Mouse (Mus musculus) hindbrain, embryonic 12.5 days (tissue): ENCODE results near the gene Fchsd2. TPM values are rescaled to one million over a fixed set of nuclear protein-coding genes. Genes with fewer than 3 reads are reported as not detected.
"Not testable (repeated sequence)": the region's sequence is repeated elsewhere in the genome, so short reads cannot be mapped to it uniquely, and the experiment has no call there.

ENCODE experiments used
- ATAC-seq: fragments of 200-750 bp; cut with Nextera tagmentation; 2 replicates; pipeline ENCODE4 v1.8.0; 2017; ENCODE audit warnings: moderate TSS enrichment; ENCODE audit not compliant: low FRiP score
- H3K27ac ChIP-seq: fragments of 300-500 bp; sonication (generic); 2 replicates; pipeline ENCODE4 v1.5.1; 2016; ENCODE audit warnings: mild to moderate bottlenecking
- H3K27me3 ChIP-seq: fragments of 300-500 bp; sonication (generic); 2 replicates; pipeline ENCODE4 v1.6.1; 2016; ENCODE audit warnings: mild to moderate bottlenecking
- H3K36me3 ChIP-seq: fragments of 300-500 bp; sonication (generic); 2 replicates; pipeline ENCODE4 v1.6.1; 2016; ENCODE audit warnings: mild to moderate bottlenecking
- H3K4me1 ChIP-seq: fragments of 300-500 bp; sonication (generic); 2 replicates; pipeline ENCODE4 v1.6.1; 2016
- H3K4me2 ChIP-seq: fragments of 300-500 bp; sonication (generic); replicated peaks from 2 replicates; pipeline ENCODE4 v1.6.1; 2016; ENCODE audit warnings: mild to moderate bottlenecking
- H3K4me3 ChIP-seq: fragments of 300-500 bp; sonication (generic); 2 replicates; pipeline ENCODE4 v1.5.1; 2016; ENCODE audit warnings: mild to moderate bottlenecking
- H3K9ac ChIP-seq: fragments of 300-500 bp; sonication (generic); 2 replicates; pipeline ENCODE4 v1.6.1; 2016; ENCODE audit warnings: mild to moderate bottlenecking, moderate library complexity
- H3K9me3 ChIP-seq: fragments of 300-500 bp; sonication (generic); replicated peaks from 2 replicates; pipeline ENCODE4 v1.6.1; 2016; ENCODE audit warnings: mild to moderate bottlenecking
- WGBS: fragments of 180-500 bp; shearing (Covaris S2); methylation state at CpG from one replicate; pipeline ENCODE4 v1.1.7; 2016; 5-methylcytosine and 5-hydroxymethylcytosine counted together
- polyA plus RNA-seq: library from polyadenylated mRNA; unstranded; fragments of >200 nt; fragmentation: Nextera tagmentation; extraction: Ambion mirVana; gene quantifications from 2 replicates; pipeline ENCODE4 v1.2.1, GENCODE M21; 2016

Gene Fchsd2
- polyA plus RNA-seq, 1 experiment from 2014 or later, result 40.0 TPM

DNA sequence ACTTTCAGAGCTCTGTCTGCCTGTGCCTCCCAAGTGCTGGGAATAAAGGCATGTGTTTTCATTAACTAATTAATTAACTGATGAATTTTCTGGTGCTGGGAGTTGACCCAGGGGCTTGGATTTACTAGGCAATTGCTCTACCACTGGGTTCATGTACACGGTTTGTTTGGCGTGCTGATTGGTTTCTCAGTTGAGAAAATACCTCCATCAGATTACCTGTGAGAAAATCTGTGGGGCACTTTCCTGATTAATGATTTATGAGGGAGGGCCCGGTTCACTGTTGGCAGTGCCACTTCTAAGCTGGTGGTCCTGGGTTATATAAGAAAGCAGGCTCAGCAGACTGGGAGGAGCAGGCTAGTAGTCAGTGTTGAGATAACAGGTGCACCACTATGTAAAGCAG is 38.0 kb downstream of the Fchsd2 start:
- H3K27me3 ChIP-seq, result no peaks in the 10 kb centered on the region
- H3K36me3 ChIP-seq, result no peaks in the 10 kb centered on the region
- H3K9ac ChIP-seq, result no peak overlapping the region
- H3K9me3 ChIP-seq, result no peaks in the 10 kb centered on the region
- H3K4me2 ChIP-seq, result no peak overlapping the region
- no peak overlapping the region for H3K4me3 ChIP-seq
- no peak overlapping the region for H3K27ac ChIP-seq
- WGBS, result 77% methylated on average over 3 of the region's 3 CpGs
- H3K4me1 ChIP-seq, result no peaks in the 10 kb centered on the region
- no peak for ATAC-seq

- WGBS, result 80% methylated on average over 6 of the region's 6 CpGs
- Histone ChIP-seq H3K9me3 (no peaks in the 10 kb centered on the region), H3K4me3 (no peak overlapping the region), H3K4me2 (no peak overlapping the region), H3K4me1 (no peaks in the 10 kb centered on the region), H3K9ac (no peak overlapping the region), H3K27me3 (no peaks in the 10 kb centered on the region), H3K36me3 (no peaks in the 10 kb centered on the region), H3K27ac (no peak overlapping the region)
- ATAC-seq, result no peak
Measured at GRCm38 (mm10) chr7:101131281-101131680, 38.6 kb downstream of the Fchsd2 start.

DNA sequence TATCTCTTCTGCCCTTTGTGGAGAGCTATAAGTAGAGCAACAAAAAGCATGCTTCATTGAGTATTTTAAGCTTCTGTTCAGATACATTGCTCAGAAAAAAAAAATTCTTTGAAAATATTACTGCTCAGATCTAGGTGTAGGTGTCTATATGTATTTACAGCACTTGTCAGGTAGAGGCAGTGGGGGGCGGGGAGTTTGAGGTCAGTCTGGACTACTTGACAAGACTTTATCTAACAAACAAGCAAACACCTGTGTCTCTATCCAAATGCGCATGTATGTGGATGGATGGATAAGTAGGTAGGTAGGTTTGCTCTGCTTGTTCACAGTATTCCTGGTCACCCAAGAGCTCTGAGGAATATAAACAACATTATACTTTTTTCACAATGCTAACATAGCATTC is 40.9 kb downstream of the Fchsd2 start:
- H3K9me3 ChIP-seq, result no peaks in the 10 kb centered on the region
- 92% methylated on average over 2 of the region's 2 CpGs for WGBS
- no peaks in the 10 kb centered on the region for H3K36me3 ChIP-seq
- no peaks in the 10 kb centered on the region for H3K4me1 ChIP-seq
- H3K27me3 ChIP-seq, result no peaks in the 10 kb centered on the region
- no peak for ATAC-seq
- no peak overlapping the region for H3K4me2 ChIP-seq
- H3K9ac ChIP-seq, result no peak overlapping the region
- no peak overlapping the region for H3K4me3 ChIP-seq
- H3K27ac ChIP-seq, result no peak overlapping the region

DNA sequence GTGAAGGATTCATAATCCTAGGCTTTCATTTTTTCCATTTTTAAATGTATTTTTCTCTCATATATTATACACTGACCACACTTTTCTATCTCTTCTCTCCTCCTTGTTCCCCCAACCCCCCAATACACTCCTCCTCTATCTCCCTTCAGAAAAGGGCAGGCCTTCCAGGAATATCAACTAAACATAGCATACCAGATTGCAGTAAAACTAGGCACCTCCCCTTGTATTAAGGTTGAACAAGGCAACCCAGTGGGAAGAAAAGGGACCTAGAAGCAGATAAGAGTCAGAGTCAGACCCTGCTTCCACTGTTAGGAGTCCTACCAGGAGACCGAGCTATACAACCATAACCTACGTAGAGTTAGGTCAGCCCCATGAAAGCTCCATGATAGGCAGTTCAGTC is 41.5 kb downstream of the Fchsd2 start:
- Histone ChIP-seq H3K9ac (no peak overlapping the region), H3K27ac (no peak overlapping the region), H3K4me2 (no peak overlapping the region), H3K36me3 (no peaks in the 10 kb centered on the region), H3K27me3 (no peaks in the 10 kb centered on the region), H3K4me3 (no peak overlapping the region), H3K4me1 (no peaks in the 10 kb centered on the region), H3K9me3 (no peaks in the 10 kb centered on the region)
- WGBS, result 96% methylated on average over 2 of the region's 2 CpGs
- ATAC-seq, result no peak

- H3K4me1 ChIP-seq, result no peaks in the 10 kb centered on the region
- H3K27me3 ChIP-seq, result no peaks in the 10 kb centered on the region
- H3K27ac ChIP-seq, result no peak overlapping the region
- H3K4me2 ChIP-seq, result no peak overlapping the region
- no peak for ATAC-seq
- WGBS, result 75% methylated on average over 1 of the region's 1 CpGs
- H3K9me3 ChIP-seq, result no peaks in the 10 kb centered on the region
- H3K9ac ChIP-seq, result no peak overlapping the region
- no peak overlapping the region for H3K4me3 ChIP-seq
- H3K36me3 ChIP-seq, result peaks cover 3% of the 10 kb centered on the region
Measured at GRCm38 (mm10) chr7:101138819-101139218, 46.2 kb downstream of the Fchsd2 start.

DNA sequence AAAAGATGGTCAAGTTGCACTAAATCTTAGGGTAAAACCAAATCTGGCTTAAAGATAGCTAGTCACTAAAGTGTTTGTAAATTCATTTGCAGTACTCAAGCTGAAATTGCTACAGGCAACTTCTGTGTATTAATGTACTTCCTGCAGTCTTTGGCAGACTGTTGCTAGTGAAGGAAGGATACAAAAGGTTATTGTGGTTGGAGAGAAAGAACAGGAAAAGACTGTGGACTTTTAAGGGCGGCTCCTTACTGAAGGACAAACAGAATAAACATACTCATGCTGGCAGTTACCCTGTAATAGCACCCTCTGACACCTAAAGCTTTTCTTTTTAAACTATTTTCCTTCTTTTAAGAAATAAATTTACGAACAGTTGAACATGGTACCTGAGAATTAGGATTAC is 50.2 kb downstream of the Fchsd2 start:
- Histone ChIP-seq H3K4me2 (no peak overlapping the region), H3K4me3 (no peak overlapping the region), H3K36me3 (peaks cover 3% of the 10 kb centered on the region), H3K9me3 (no peaks in the 10 kb centered on the region), H3K9ac (no peak overlapping the region), H3K4me1 (no peaks in the 10 kb centered on the region), H3K27ac (no peak overlapping the region), H3K27me3 (no peaks in the 10 kb centered on the region)
- no peak for ATAC-seq
- WGBS, result 62% methylated on average over 2 of the region's 2 CpGs

- ATAC-seq, result no peak
- Histone ChIP-seq H3K27me3 (no peaks in the 10 kb centered on the region), H3K9me3 (no peaks in the 10 kb centered on the region), H3K4me1 (no peaks in the 10 kb centered on the region), H3K4me2 (no peak overlapping the region), H3K4me3 (no peak overlapping the region), H3K27ac (no peak overlapping the region), H3K9ac (no peak overlapping the region), H3K36me3 (peaks cover 3% of the 10 kb centered on the region)
- WGBS, result 88% methylated on average over 2 of the region's 2 CpGs
Measured at GRCm38 (mm10) chr7:101144222-101144621, 51.6 kb downstream of the Fchsd2 start.

DNA sequence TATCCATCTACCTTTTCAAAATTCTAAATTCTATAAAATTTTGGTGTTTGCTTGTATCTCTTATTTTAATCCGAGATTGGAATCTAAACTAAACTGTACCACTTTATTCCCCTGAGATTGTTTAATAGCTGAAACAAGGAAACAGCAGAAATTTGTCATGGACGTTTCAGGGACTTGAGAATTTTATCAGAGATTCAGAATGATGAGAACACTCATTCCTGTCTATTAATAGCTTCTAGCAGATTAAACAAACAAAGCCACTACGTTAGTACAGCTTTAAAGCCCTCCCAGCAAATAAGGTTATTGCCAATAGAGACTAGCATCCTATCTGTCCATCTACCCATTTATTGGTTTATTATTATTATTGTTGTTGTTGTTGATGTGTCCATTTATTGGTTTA is 56.4 kb downstream of the Fchsd2 start:
- Histone ChIP-seq H3K4me1 (no peaks in the 10 kb centered on the region), H3K4me2 (no peak overlapping the region), H3K9me3 (no peaks in the 10 kb centered on the region), H3K4me3 (no peak overlapping the region), H3K27ac (no peak overlapping the region), H3K36me3 (no peaks in the 10 kb centered on the region), H3K9ac (no peak overlapping the region), H3K27me3 (no peaks in the 10 kb centered on the region)
- WGBS, result 87% methylated on average over 3 of the region's 3 CpGs
- no peak for ATAC-seq

DNA sequence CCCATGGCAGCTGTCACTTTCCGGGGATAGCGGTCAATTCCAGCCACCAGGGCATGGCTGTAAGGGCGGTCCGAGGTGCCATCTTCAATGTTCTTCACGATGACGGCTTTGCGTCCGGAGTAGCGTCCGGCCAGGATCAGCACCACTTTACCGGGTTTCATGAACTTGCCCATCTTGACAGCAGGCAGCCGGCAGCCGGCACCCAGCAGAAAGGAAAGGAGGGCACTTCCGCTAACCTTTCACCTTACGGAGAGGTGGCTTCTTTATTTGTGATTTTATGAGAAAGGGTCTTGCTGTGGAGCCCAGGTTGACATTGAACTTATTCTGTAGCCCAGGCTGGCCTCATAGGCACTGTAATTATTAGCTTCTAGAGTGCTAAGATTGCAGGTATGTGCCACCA is 62.2 kb downstream of the Fchsd2 start:
- 93% methylated on average over 15 of the region's 15 CpGs for WGBS
- not testable (repeated sequence) for ATAC-seq

DNA sequence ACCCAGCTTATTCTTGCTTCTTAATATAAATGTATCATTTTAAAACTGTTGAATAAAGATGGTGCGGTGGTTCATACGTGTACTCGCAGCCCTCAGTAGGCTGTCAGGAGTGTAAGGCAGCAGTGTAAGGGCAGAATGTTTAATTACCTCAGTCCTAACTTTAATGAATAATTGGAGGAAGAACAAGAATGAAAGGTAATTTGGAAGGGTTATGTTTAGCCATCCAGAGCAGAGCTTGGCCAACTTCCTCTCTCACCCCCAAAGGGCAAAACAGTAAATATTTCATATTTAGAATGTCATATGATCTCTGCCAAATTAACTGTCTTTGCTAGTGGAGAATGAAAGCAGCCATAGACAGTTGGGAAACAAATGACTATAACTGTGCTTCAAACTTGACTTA is 62.6 kb downstream of the Fchsd2 start:
- Histone ChIP-seq H3K36me3 (no peaks in the 10 kb centered on the region), H3K4me2 (no peak overlapping the region), H3K27ac (no peak overlapping the region), H3K4me1 (no peaks in the 10 kb centered on the region), H3K9ac (no peak overlapping the region), H3K4me3 (no peak overlapping the region), H3K9me3 (no peaks in the 10 kb centered on the region), H3K27me3 (no peaks in the 10 kb centered on the region)
- no peak for ATAC-seq
- 94% methylated on average over 3 of the region's 3 CpGs for WGBS

More for the DNA sequence above, 62.2 kb downstream of the Fchsd2 start:
- H3K27ac ChIP-seq, H3K4me2 ChIP-seq, H3K4me3 ChIP-seq, H3K4me1 ChIP-seq, H3K27me3 ChIP-seq, H3K36me3 ChIP-seq, H3K9me3 ChIP-seq, H3K9ac ChIP-seq: not testable (repeated sequence)

DNA sequence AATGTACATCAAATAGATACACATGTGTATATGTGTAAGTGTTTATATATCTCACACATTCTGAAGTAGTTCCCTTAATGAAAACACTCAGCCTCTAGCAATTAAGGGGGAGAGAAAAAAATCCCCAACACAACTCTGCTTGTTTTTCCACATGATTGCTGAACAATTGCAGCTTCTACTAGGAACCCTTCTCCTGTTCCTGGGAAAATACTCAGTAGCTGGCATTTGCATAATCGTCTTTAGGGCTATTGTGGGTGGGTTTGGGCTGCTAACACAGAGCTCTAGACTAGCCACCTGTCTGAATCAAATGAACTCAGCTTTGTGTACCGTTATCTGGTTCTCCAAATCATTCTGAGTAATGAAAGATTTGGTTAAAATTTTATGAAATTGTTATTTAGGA is 67.6 kb downstream of the Fchsd2 start:
- Histone ChIP-seq H3K36me3 (no peaks in the 10 kb centered on the region), H3K4me2 (no peak overlapping the region), H3K9me3 (no peaks in the 10 kb centered on the region), H3K4me1 (no peaks in the 10 kb centered on the region), H3K27me3 (no peaks in the 10 kb centered on the region), H3K27ac (no peak overlapping the region), H3K4me3 (no peak overlapping the region), H3K9ac (no peak overlapping the region)
- WGBS, result 50% methylated on average over 2 of the region's 2 CpGs
- ATAC-seq, result peak; percentile 71; the same call in 1 of the 2 replicates

DNA sequence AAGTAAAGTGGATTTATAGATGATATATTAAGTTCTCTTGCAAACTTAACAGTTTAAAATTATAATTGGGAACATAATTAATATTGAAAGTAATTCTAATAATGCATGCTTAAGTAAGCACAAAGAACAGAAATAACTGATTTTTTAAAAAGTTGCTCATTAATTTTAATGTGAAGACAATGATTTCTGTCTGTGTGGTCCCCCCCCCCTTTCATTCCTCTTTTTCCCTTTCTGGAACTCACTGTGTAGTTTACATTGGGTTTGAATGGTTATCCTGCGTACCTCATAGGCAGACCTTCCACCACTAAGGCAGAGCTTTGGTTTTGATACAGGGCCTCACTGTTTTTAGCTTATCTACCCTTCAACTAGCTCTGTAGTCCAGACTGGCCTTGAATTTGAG is 70.1 kb downstream of the Fchsd2 start:
- no peaks in the 10 kb centered on the region for H3K9me3 ChIP-seq
- 90% methylated on average over 1 of the region's 1 CpGs for WGBS

DNA sequence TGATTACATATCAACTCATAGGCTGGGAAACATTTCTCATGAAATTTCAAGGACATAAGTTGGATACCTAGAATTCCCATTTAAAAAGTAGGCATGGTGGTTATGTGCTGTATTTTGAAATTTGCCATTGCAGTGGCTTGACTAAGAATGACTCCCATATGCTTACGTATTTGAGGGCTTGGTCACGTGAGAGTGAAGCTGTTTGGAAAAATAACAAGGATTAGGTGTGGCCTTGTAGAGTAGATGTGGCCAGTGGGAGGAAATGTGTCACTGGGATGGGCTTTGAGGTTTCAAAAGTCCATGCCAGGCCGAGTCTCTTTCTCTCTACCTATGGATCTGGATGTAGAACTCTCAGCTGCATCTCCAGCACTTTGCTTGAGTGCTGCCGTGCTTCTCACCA is 71.2 kb downstream of the Fchsd2 start:
- H3K4me2 ChIP-seq, result no peak overlapping the region
- no peak overlapping the region for H3K9ac ChIP-seq
- no peak for ATAC-seq
- no peak overlapping the region for H3K27ac ChIP-seq
- H3K36me3 ChIP-seq, result no peaks in the 10 kb centered on the region
- peaks cover 7% of the 10 kb centered on the region; the same call in 1 of the 2 replicates for H3K4me1 ChIP-seq
- no peaks in the 10 kb centered on the region for H3K9me3 ChIP-seq
- no peak overlapping the region for H3K4me3 ChIP-seq
- H3K27me3 ChIP-seq, result no peaks in the 10 kb centered on the region
- WGBS, result 85% methylated on average over 4 of the region's 4 CpGs

More for the DNA sequence above, 70.1 kb downstream of the Fchsd2 start:
- Histone ChIP-seq H3K4me2 (no peak overlapping the region), H3K4me1 (peaks cover 7% of the 10 kb centered on the region; the same call in 1 of the 2 replicates), H3K9ac (no peak overlapping the region), H3K27ac (no peak overlapping the region), H3K4me3 (no peak overlapping the region), H3K27me3 (no peaks in the 10 kb centered on the region), H3K36me3 (no peaks in the 10 kb centered on the region)
- ATAC-seq, result no peak
